Mouse (Mus musculus): ENCODE data around the gene Adgrv1. TPM values are rescaled to one million over a fixed set of nuclear protein-coding genes. Genes with fewer than 3 reads are reported as not detected.

Gene Adgrv1
- polyA plus RNA-seq, 1 experiment from 2014 or later, result not detected

DNA sequence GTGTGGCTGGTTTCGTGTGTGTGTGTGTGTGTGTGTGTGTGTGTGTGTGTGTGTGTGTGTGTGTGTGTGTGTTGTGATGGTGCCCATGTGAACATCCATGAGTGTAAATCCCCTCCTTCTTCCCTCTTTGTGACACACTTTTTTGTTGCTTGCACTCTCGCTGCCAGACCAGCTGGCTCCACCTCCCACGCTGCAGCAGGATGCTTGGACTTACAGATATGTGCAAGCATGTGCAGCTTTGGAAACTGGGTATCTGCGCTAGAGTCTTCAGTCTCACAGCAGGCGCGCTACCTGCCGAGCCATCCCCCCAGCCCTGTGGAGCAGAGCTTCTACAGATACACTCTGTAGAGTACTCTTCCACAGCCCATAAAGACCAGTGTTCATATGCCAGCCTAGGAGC, 122.8 kb downstream of the Adgrv1 start:
- no peak overlapping the region for H3K27ac ChIP-seq
- H3K79me2 ChIP-seq (ENCODE audit: inconsistent target), result no peaks in the 10 kb centered on the region
- 93% methylated on average over 5 of the region's 7 CpGs for WGBS (ENCODE audit: missing documents)
- no peak overlapping the region for H3K4me3 ChIP-seq (ENCODE audit: inconsistent target)
- no peaks in the 10 kb centered on the region for H3K36me3 ChIP-seq (ENCODE audit: inconsistent target)

DNA sequence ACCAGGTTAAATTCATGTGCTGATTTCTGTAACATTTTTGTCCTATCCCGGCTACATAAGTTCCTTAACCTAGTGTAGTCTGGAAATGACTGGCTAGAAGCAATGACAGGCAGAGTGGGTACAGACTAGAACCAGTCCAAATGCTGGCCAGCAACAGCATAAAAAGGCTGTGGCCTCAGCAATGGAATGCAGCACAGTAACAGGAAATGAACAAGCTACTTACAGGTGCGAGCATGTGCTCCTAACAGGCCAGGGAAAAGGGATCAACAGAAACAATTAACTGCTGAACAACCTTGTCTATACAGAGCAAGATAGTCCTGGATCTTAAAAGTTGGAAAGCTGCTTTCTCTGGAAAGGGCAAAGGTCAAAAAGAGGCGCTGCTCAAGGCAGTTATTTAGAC, 135.9 kb downstream of the Adgrv1 start:
- Histone ChIP-seq H3K36me3 (ENCODE audit: inconsistent target) (no peaks in the 10 kb centered on the region), H3K4me3 (ENCODE audit: inconsistent target) (no peak overlapping the region), H3K79me2 (ENCODE audit: inconsistent target) (no peaks in the 10 kb centered on the region), H3K27ac (no peak overlapping the region)
- WGBS (ENCODE audit: missing documents), result 67% methylated on average over 3 of the region's 3 CpGs

DNA sequence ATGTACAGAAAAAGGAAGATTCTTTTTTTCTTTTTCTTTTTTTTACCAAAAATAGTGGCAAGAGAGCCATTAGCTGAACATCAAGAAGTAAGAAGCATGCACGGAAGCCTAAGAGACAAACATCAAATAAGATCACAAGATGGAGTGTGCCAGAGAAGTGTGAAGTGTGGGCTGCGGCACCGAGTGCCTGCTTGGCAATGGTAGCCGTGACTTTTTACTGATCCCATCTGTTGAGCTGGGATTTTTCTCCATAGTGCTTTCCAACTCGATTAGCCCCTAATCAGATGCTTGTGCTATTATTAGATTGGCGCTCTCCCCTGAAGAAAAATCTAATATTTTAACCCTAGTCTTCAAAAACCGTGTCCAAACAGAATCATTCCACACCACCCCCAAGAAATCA, 141.0 kb downstream of the Adgrv1 start:
- H3K4me3 ChIP-seq (ENCODE audit: inconsistent target), result no peak overlapping the region
- H3K79me2 ChIP-seq (ENCODE audit: inconsistent target), result no peaks in the 10 kb centered on the region
- 89% methylated on average over 7 of the region's 7 CpGs for WGBS (ENCODE audit: missing documents)
- H3K27ac ChIP-seq, result no peak overlapping the region
- no peaks in the 10 kb centered on the region for H3K36me3 ChIP-seq (ENCODE audit: inconsistent target)

DNA sequence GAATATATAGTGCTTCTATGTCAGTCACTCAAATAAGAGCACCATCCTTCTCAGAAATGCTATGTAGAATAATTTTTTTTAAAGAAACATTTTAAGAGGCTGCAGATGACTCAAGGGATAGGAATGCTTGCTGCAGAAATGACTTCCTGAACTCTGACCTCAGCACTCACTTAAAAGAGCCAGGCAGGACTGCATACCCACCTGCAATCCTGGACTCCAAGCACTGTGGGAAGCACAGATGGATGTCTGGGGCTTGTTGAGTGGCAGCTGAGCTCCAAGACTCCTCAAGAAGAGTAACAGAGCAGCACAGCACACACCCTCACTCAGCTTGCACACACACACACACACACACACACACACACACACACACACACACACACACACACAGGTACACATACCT, 146.0 kb downstream of the Adgrv1 start:
- no peaks in the 10 kb centered on the region for H3K79me2 ChIP-seq (ENCODE audit: inconsistent target)
- no peaks in the 10 kb centered on the region for H3K36me3 ChIP-seq (ENCODE audit: inconsistent target)
- H3K27ac ChIP-seq, result no peak overlapping the region
- H3K4me3 ChIP-seq (ENCODE audit: inconsistent target), result no peak overlapping the region

DNA sequence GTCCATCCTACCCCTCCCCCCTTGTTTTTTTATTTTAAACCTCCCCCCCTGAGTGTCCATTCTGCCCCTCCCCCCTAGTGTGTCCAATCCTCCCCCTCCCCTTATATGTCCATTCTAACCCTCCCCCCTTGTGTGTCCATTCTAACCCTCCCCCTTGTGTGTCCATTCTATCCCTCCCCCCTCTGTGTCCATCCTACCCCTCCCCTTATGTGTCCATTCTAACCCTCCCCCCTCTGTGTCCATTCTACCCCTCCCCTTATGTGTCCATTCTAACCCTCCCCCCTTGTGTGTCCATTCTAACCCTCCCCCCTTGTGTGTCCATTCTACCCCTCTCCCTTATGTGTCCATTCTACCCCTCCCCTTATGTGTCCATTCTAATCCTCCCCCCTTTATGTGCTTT, 159.2 kb downstream of the Adgrv1 start:
- H3K79me2 ChIP-seq (ENCODE audit: inconsistent target), result no peaks in the 10 kb centered on the region
- H3K36me3 ChIP-seq (ENCODE audit: inconsistent target), result no peaks in the 10 kb centered on the region
- H3K4me3 ChIP-seq (ENCODE audit: inconsistent target), result no peak overlapping the region
- no peak overlapping the region for H3K27ac ChIP-seq

DNA sequence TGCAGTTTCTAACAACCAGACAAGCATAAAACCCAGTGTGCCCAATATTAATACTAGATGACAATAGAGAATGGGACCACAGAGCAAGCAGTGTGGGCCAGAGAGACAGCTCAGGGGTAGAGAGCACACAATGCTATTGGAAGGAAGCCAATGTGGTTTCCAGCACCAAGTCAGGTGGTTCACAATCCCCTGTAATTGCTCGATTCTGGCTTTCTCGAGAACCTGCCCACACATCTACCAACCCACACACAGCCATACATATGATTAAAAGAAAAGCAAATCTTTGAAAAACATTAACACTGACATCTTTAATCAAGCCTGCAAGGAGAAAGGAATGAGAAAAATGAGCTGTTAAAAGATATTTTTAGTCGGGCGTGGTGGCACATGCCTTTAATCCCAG, 166.3 kb downstream of the Adgrv1 start:
- Histone ChIP-seq H3K79me2 (ENCODE audit: inconsistent target) (no peaks in the 10 kb centered on the region), H3K4me3 (ENCODE audit: inconsistent target) (no peak overlapping the region), H3K27ac (no peak overlapping the region), H3K36me3 (ENCODE audit: inconsistent target) (no peaks in the 10 kb centered on the region)
- WGBS (ENCODE audit: missing documents), result 72% methylated on average over 4 of the region's 4 CpGs

DNA sequence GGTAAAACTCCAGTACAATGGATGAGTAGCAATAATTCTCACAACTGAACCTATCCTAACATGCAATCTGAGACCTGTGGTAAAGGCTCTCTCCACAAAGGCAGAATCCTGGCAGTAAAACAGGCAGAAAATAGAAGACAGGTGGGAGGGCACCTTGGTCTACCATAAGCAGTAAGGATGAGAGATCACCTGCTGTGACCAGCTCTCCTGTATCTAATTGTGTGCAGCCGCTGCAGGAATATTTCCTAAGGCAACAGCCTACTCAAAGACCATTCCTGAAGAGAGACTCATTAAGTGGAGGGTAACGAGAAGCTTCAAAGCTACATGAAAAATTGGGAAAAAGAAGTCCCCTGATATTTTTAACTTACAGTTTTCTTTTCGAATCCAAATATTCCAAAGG, 167.2 kb downstream of the Adgrv1 start:
- Histone ChIP-seq H3K4me3 (ENCODE audit: inconsistent target) (no peak overlapping the region), H3K79me2 (ENCODE audit: inconsistent target) (no peaks in the 10 kb centered on the region), H3K36me3 (ENCODE audit: inconsistent target) (no peaks in the 10 kb centered on the region), H3K27ac (no peak overlapping the region)
- WGBS (ENCODE audit: missing documents), result 98% methylated on average over 3 of the region's 3 CpGs

DNA sequence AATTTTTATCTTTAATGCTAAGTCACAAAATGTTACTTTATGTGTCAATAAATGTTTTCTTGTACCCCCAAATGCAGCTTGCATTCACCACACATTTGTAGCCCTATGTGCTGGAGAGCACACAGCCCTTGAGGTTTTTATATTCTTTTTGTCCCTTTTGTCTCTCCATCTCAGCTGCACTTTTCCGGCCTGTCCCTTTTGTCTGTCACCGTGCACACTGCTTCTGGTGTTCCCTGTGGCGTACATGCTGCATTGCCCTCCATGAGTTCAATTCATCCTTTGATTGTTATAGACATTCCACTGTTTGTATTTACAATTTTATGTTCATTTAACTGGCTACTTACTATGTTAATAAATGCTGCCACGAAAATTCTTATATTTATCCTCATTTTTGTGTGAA, 183.3 kb downstream of the Adgrv1 start:
- WGBS (ENCODE audit: missing documents), result 88% methylated on average over 4 of the region's 4 CpGs
- Histone ChIP-seq H3K79me2 (ENCODE audit: inconsistent target) (no peaks in the 10 kb centered on the region), H3K36me3 (ENCODE audit: inconsistent target) (no peaks in the 10 kb centered on the region), H3K27ac (no peak overlapping the region), H3K4me3 (ENCODE audit: inconsistent target) (no peak overlapping the region)

DNA sequence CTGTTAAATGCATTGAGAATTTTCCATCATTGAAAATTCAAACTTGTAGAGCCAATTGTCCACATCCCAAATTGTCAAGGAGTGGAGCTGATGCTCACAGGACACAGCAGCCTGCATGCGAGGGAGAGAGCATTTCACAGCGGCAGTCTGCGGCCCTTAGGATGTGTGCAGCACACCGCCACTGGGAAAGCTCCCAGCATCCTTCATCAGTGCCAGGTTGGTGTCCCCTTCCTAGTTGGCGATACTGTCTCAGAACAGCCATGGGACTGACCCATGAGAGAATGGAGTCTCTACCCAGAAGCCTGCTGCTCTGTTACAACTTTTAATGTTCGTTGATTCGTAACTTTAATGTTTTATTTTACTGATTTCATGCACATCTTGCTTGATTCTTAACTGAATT, 183.8 kb downstream of the Adgrv1 start:
- H3K79me2 ChIP-seq (ENCODE audit: inconsistent target), result no peaks in the 10 kb centered on the region
- 94% methylated on average over 7 of the region's 7 CpGs for whole genome bisulfite sequencing (ENCODE audit: missing documents)
- no peaks in the 10 kb centered on the region for H3K36me3 ChIP-seq (ENCODE audit: inconsistent target)

DNA sequence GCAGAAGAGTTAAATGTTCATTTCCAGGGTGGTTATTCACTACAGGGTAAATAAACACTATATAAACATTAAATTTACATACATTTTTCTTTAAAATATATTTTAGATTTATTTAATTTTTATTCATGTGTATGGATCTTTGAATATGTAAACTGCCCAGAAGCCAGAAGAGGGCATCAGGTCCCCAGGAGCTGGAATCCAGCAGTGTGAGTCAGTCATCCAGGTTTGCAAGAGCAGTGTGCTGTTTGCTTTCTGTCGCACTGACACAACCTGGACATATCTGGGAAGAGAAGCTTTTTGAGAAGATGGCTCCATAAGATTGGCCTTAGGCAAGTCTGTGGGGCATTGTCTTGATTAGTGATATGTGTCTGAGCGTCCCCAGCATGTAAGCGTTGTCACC, 191.5 kb downstream of the Adgrv1 start:
- H3K79me2 ChIP-seq (ENCODE audit: inconsistent target), result no peaks in the 10 kb centered on the region
- WGBS (ENCODE audit: missing documents), result 93% methylated on average over 3 of the region's 3 CpGs
- H3K4me3 ChIP-seq (ENCODE audit: inconsistent target), result no peak overlapping the region
- no peaks in the 10 kb centered on the region for H3K36me3 ChIP-seq (ENCODE audit: inconsistent target)
- H3K27ac ChIP-seq, result no peak overlapping the region

More for the DNA sequence above, 183.8 kb downstream of the Adgrv1 start:
- Histone ChIP-seq H3K27ac (no peak overlapping the region), H3K4me3 (ENCODE audit: inconsistent target) (no peak overlapping the region)

DNA sequence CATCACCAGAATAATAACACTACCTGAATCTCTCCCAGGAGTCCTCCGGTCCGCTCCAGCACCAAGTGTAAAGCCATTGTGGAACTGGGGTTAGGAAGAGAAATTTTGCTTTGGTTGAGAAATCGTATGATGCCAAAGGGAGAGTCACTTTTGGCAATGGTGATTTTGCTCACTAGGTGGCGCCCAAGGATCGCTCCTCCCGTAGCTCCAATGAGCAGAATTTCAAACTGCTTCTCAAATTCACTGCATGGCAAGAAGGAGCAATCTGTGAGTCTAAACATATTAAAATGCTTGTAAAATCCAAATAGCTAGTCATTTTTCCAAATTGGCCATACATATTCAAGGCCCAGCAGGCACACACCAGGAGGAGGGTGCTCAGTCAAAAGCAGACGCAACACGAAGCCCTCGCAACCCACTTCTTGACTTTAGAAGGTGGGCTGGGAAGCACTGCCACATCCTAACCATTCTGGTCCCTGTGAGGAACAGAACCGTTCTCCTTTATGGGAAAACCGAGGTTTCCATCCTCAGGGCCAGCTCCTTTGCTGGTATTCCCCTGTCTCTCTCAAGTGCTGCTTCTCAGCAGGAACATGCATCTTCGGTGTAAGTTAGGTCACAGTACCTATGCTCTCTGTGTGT, 193.4 kb downstream of the Adgrv1 start:
- 48% methylated on average over 12 of the region's 12 CpGs for WGBS (ENCODE audit: missing documents)
- Histone ChIP-seq H3K4me3 (ENCODE audit: inconsistent target) (no peak overlapping the region), H3K79me2 (ENCODE audit: inconsistent target) (no peaks in the 10 kb centered on the region), H3K36me3 (ENCODE audit: inconsistent target) (no peaks in the 10 kb centered on the region), H3K27ac (no peak overlapping the region)

DNA sequence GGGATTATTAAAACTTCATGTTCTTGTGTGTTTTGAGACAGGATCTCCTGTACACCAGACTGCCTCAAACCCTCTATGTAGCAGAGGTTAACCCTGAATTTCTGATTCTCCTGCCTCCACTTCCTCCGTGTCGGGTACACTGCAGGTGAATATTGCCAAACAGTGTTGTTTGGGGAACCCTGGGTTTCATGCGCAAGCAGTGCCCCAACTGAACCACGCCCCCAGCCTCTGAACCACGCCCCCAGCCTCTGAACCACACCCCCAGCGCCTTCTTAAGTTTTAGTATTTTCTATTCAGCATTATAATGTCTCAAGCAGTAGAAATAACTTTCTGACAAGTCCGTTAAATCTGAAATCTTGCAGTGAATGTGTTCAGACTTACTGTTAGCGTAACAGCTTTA, 195.9 kb downstream of the Adgrv1 start:
- H3K27ac ChIP-seq, result no peak overlapping the region
- no peak overlapping the region for H3K4me3 ChIP-seq (ENCODE audit: inconsistent target)
- 33% methylated on average over 8 of the region's 8 CpGs for WGBS (ENCODE audit: missing documents)

DNA sequence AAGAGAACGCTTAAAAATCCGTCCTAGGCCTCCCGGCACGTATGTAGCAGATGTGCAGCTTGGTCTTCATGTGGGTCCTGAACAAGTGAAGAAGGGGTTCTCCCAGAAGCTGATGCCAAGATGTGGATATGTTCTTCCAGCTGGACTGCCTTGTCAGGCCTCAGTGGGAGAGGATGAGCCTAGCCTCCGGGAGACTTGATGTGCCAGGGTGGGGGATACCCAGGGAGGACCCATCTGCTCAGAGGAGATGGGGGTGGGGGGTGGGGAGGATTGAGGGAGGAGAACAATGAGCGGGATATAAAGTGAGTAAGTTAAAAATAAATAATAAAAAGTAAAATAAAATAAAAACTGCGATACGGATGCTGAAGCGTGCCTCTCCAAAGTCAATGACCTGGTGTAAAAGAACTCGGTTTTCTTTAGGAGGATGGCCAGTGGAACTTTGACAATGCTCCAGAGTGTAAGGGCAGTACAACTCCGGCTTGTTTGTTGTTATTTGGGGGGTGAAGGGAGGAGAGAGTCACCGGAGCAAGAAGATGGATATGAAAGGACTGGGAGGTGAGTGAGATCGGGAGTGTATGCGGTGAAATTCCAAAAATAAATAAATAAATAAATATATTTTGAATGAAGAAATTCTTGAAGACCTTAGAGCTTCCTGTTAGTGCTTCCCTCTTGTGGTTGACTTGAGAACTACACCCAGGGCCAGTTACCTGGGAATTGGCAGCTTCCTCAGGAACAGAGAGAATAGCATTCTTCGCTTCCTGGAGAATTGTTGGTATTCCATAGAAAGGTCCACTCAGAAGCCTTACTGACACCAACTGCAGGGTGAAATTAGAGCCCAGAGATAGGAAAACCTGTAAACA, 205.8 kb downstream of the Adgrv1 start:
- 87% methylated on average over 13 of the region's 15 CpGs for WGBS (ENCODE audit: missing documents)
- Histone ChIP-seq H3K4me3 (ENCODE audit: inconsistent target) (no peak overlapping the region), H3K27ac (no peak overlapping the region), H3K36me3 (ENCODE audit: inconsistent target) (no peaks in the 10 kb centered on the region), H3K79me2 (ENCODE audit: inconsistent target) (no peaks in the 10 kb centered on the region)

More for the DNA sequence above, 195.9 kb downstream of the Adgrv1 start:
- Histone ChIP-seq H3K36me3 (ENCODE audit: inconsistent target) (no peaks in the 10 kb centered on the region), H3K79me2 (ENCODE audit: inconsistent target) (no peaks in the 10 kb centered on the region)

DNA sequence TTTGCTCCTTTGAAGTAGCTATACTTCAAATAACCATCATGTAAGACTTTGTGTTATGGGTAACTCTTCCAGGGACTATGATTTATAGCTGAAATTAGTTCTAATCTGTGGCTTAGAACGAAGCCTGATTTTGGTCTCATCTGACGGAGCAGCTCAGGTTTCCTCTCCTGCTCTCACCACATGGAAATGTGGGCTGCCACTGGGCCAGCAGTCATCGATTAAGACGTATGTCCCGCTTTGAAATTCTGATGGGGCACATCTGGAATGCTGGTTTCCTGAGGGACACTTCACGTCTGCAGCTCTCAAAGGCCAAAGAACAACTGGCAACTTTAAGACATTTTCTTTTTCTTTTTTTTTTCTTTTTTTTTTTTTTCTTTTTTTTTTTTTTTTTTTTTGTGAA, 207.8 kb downstream of the Adgrv1 start:
- no peaks in the 10 kb centered on the region for H3K36me3 ChIP-seq (ENCODE audit: inconsistent target)
- WGBS (ENCODE audit: missing documents), result 86% methylated on average over 6 of the region's 6 CpGs

DNA sequence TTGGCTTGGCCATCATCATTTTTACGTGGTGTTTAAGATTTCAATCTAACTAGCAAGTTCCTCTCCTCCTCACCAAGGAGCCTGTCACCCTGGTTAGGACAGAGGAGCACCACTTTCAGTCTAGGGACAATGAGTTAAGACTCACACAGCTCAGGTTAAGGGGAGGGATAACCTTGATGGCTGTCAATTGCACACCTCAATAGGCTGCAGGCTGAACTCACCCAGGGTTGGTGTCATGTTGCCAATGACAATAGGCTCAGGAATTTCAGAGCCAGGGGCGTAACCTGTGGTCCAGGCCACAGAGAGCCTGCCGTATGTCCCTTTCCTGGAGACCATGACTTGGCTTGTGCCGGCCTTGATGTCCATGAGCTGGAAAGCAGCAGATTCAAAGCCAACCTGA, 209.0 kb downstream of the Adgrv1 start:
- Histone ChIP-seq H3K4me3 (ENCODE audit: inconsistent target) (no peak overlapping the region), H3K79me2 (ENCODE audit: inconsistent target) (no peaks in the 10 kb centered on the region), H3K36me3 (ENCODE audit: inconsistent target) (no peaks in the 10 kb centered on the region), H3K27ac (no peak overlapping the region)
- WGBS (ENCODE audit: missing documents), result 90% methylated on average over 4 of the region's 4 CpGs

More for the DNA sequence above, 207.8 kb downstream of the Adgrv1 start:
- Histone ChIP-seq H3K27ac (no peak overlapping the region), H3K79me2 (ENCODE audit: inconsistent target) (no peaks in the 10 kb centered on the region), H3K4me3 (ENCODE audit: inconsistent target) (no peak overlapping the region)
